Mouse (Mus musculus): ENCODE results near the gene Lrrc61. TPM values are rescaled to one million over a fixed set of nuclear protein-coding genes. Genes with fewer than 3 reads are reported as not detected.

The Lrrc61 gene
- polyA plus RNA-seq, 1 experiment from 2014 or later = 8.1 TPM

Other genes starting within 250 kb of the Lrrc61 start
- gene Krba1, start 159.2 kb upstream of the Lrrc61 start, polyA plus RNA-seq (2015; fragmentation: Nextera tagmentation; extraction: Ambion mirVana) = 14.2 and 17.5 TPM in 2 replicates
- 17.2 and 18.4 TPM in 2 replicates for gene Zfp467, start 109.0 kb upstream of the Lrrc61 start, polyA plus RNA-seq (2015; fragmentation: Nextera tagmentation; extraction: Ambion mirVana)
- gene Sspo, start 106.6 kb upstream of the Lrrc61 start, polyA plus RNA-seq (2015; fragmentation: Nextera tagmentation; extraction: Ambion mirVana) = 0.54 and 1.1 TPM in 2 replicates
- gene Atp6v0e2, start 17.2 kb upstream of the Lrrc61 start, polyA plus RNA-seq (2015; fragmentation: Nextera tagmentation; extraction: Ambion mirVana) = 23.3 and 25.0 TPM in 2 replicates
- 87.2 and 87.9 TPM in 2 replicates for gene Rarres2, start 18.0 kb downstream of the Lrrc61 start, polyA plus RNA-seq (2015; fragmentation: Nextera tagmentation; extraction: Ambion mirVana)
- gene Gm45021, start 34.8 kb downstream of the Lrrc61 start, polyA plus RNA-seq (2015; fragmentation: Nextera tagmentation; extraction: Ambion mirVana) = not detected in 2 replicates
- 23.6 and 24.9 TPM in 2 replicates for gene Repin1, start 39.1 kb downstream of the Lrrc61 start, polyA plus RNA-seq (2015; fragmentation: Nextera tagmentation; extraction: Ambion mirVana)
- not detected in 2 replicates for gene Gm44965, start 39.1 kb downstream of the Lrrc61 start, polyA plus RNA-seq (2015; fragmentation: Nextera tagmentation; extraction: Ambion mirVana)
- 5.1 and 5.8 TPM in 2 replicates for gene Zfp775, start 47.3 kb downstream of the Lrrc61 start, polyA plus RNA-seq (2015; fragmentation: Nextera tagmentation; extraction: Ambion mirVana)
- gene AI854703, start 72.0 kb downstream of the Lrrc61 start, polyA plus RNA-seq (2015; fragmentation: Nextera tagmentation; extraction: Ambion mirVana) = 0.89 and 1.2 TPM in 2 replicates
- gene Gimap8, start 92.4 kb downstream of the Lrrc61 start, polyA plus RNA-seq (2015; fragmentation: Nextera tagmentation; extraction: Ambion mirVana) = 1.7 and 2.3 TPM in 2 replicates
- gene Gimap9, start 121.3 kb downstream of the Lrrc61 start, polyA plus RNA-seq (2015; fragmentation: Nextera tagmentation; extraction: Ambion mirVana) = 16.9 and 18.0 TPM in 2 replicates
- 20.7 and 22.8 TPM in 2 replicates for gene Gimap4, start 129.8 kb downstream of the Lrrc61 start, polyA plus RNA-seq (2015; fragmentation: Nextera tagmentation; extraction: Ambion mirVana)
- gene Gimap6, start 153.4 kb downstream of the Lrrc61 start, polyA plus RNA-seq (2015; fragmentation: Nextera tagmentation; extraction: Ambion mirVana) = 20.4 and 21.1 TPM in 2 replicates
- gene Gm28053, start 163.8 kb downstream of the Lrrc61 start, polyA plus RNA-seq (2015; fragmentation: Nextera tagmentation; extraction: Ambion mirVana) = 5.6 and 5.7 TPM in 2 replicates
- 0.18 and 0.30 TPM in 2 replicates for gene Gimap7, start 163.8 kb downstream of the Lrrc61 start, polyA plus RNA-seq (2015; fragmentation: Nextera tagmentation; extraction: Ambion mirVana)
- 31.0 and 34.9 TPM in 2 replicates for gene Gimap1, start 184.3 kb downstream of the Lrrc61 start, polyA plus RNA-seq (2015; fragmentation: Nextera tagmentation; extraction: Ambion mirVana)
- 10.5 and 10.9 TPM in 2 replicates for gene Gimap5, start 191.4 kb downstream of the Lrrc61 start, polyA plus RNA-seq (2015; fragmentation: Nextera tagmentation; extraction: Ambion mirVana)
- 0.15 and 0.20 TPM in 2 replicates for gene Gimap3, start 216.1 kb downstream of the Lrrc61 start, polyA plus RNA-seq (2015; fragmentation: Nextera tagmentation; extraction: Ambion mirVana)